Mouse (Mus musculus) megakaryocyte, embryonic 14.5 days (primary cell): ENCODE measurements around the gene Akap13.

Experiments
- FLI1 ChIP-seq: IDR thresholded peaks from 2 replicates; pipeline ENCODE4 v1.6.1; 2012; ENCODE audit warnings: low read length, inconsistent platforms, mixed read lengths
- GATA1 ChIP-seq: IDR thresholded peaks from 3 replicates; pipeline ENCODE4 v1.6.1; 2012; ENCODE audit warnings: mixed read lengths, low read length, inconsistent platforms, borderline replicate concordance

GRCm38 (mm10) chr7:75595268-75595667, 139.9 kb downstream of the Akap13 start:
- TF ChIP-seq GATA1, result no peak
- no peak for TF ChIP-seq FLI1
